Mouse (Mus musculus) ES-E14 (cell line): ENCODE measurements around the gene Cdk5rap3. TPM values are rescaled to one million over a fixed set of nuclear protein-coding genes. Genes with fewer than 3 reads are reported as not detected.

Source experiments
- DNase-seq: peaks from one replicate; pipeline ENCODE4 v3.0.0-alpha.2; 2013; ENCODE audit warnings: low read depth, low spot score
- H3K27ac ChIP-seq: 2 replicates; pipeline ENCODE4 v1.5.1; 2012; ENCODE audit warnings: low read depth, mild to moderate bottlenecking, low read length, moderate library complexity, mixed read lengths; ENCODE audit not compliant: poor library complexity, insufficient read depth, severe bottlenecking
- H3K36me3 ChIP-seq: 2 replicates; pipeline ENCODE4 v1.6.1; 2012; ENCODE audit warnings: mild to moderate bottlenecking, low read length, moderate library complexity, mixed read lengths; ENCODE audit not compliant: control insufficient read depth, poor library complexity, insufficient read depth, severe bottlenecking
- H3K4me1 ChIP-seq, 2 experiments: fragments of 150-350 bp in 1 of 2; sonication (generic) in 1 of 2; 2 replicates each; pipeline ENCODE4 v1.6.1; 2012; ENCODE audit warnings: low read length in 2 of 2, mild to moderate bottlenecking in 1 of 2, mixed read lengths in 1 of 2; ENCODE audit not compliant: control insufficient read depth in 2 of 2, insufficient read depth in 2 of 2, poor library complexity in 1 of 2
- H3K4me3 ChIP-seq, 2 experiments: fragments of 150-350 bp in 1 of 2; sonication (generic) in 1 of 2; 2 replicates each; pipeline ENCODE4 v1.5.1; 2012; ENCODE audit warnings: low read length in 2 of 2, low read depth in 1 of 2, mild to moderate bottlenecking in 1 of 2, mixed read lengths in 1 of 2; ENCODE audit not compliant: insufficient read depth in 1 of 2, poor library complexity in 1 of 2, severe bottlenecking in 1 of 2
- H3K9ac ChIP-seq: 2 replicates; pipeline ENCODE4 v1.6.1; 2012; ENCODE audit warnings: low read depth, mild to moderate bottlenecking, low read length, mixed read lengths; ENCODE audit not compliant: poor library complexity, insufficient read depth, severe bottlenecking
- H3K9me3 ChIP-seq: fragments of 150-350 bp; sonication (generic); 2 replicates; pipeline ENCODE4 v1.6.1; 2012; ENCODE audit warnings: low read depth, mild to moderate bottlenecking, low read length; ENCODE audit not compliant: control insufficient read depth, insufficient read depth
- CHD2 ChIP-seq: IDR thresholded peaks from 2 replicates; pipeline ENCODE4 v1.6.1; 2014; ENCODE audit warnings: mild to moderate bottlenecking, low read depth, low read length, inconsistent platforms
- HCFC1 ChIP-seq: IDR thresholded peaks from 2 replicates; pipeline ENCODE4 v1.6.1; 2012; ENCODE audit warnings: low read length, inconsistent platforms, borderline replicate concordance; ENCODE audit not compliant: insufficient read depth
- MAFK ChIP-seq: IDR thresholded peaks from 2 replicates; pipeline ENCODE4 v1.6.1; 2014; ENCODE audit warnings: mild to moderate bottlenecking, low read depth, low read length, inconsistent platforms; ENCODE audit not compliant: insufficient read depth
- ZC3H11A ChIP-seq: IDR thresholded peaks from 2 replicates; pipeline ENCODE4 v1.6.1; 2012; ENCODE audit warnings: low read depth, mild to moderate bottlenecking, inconsistent platforms, low read length, borderline replicate concordance
- ZNF384 ChIP-seq: IDR thresholded peaks from 2 replicates; pipeline ENCODE4 v1.6.1; 2012; ENCODE audit warnings: low read depth, low read length, inconsistent platforms
- in situ Hi-C, 2 experiments: fragments of 600-800 bp; cut with MboI; formaldehyde crosslinking; loops; one replicate each; pipeline ENCODE4 v1.15.1; 2025; ENCODE audit warnings: low sequenced_read_pairs in 2 of 2, inconsistent platforms in 1 of 2; ENCODE audit not compliant: unreplicated experiment in 2 of 2
- total RNA-seq: library from RNA; depleted of rRNA; stranded (reverse); fragments of 300-350 nt; gene quantifications from 2 replicates; pipeline ENCODE4 v1.2.3, GENCODE M21; 2012; rRNA removed

Cdk5rap3 gene
- total RNA-seq, 1 experiment: 87.5 TPM

GRCm38 (mm10) chr11:96857446-96857845 lies 58.9 kb downstream of the Cdk5rap3 start:
- no peaks in the 10 kb centered on the region for H3K36me3 ChIP-seq
- DNase-seq: no peak
- no peaks in the 10 kb centered on the region for H3K9me3 ChIP-seq
- no peak overlapping the region for H3K4me3 ChIP-seq
- in situ Hi-C loops: loop anchor here (25.0 kb wide), 2 partner anchors 295 to 570 kb away; partner anchors contain the start of genes Hoxb6 (in 1 of the 2), Hoxb7 (in 1 of the 2) and Hoxb8 (in 1 of the 2)
- H3K4me1 ChIP-seq: peaks cover 0 to 10% of the 10 kb centered on the region in 2 experiments; a peak in 1 of 4 replicates
- TF ChIP-seq CHD2 (no peak), ZC3H11A (no peak), MAFK (no peak), ZNF384 (no peak), HCFC1 (no peak)
- H3K27ac ChIP-seq: no peak overlapping the region
- H3K9ac ChIP-seq: no peak overlapping the region

Other genes with a start within 250 kb of the Cdk5rap3 start
- 55.6 and 57.6 TPM in 2 replicates for gene Snx11, start 138.9 kb downstream of the Cdk5rap3 start, total RNA-seq
- gene Cbx1, start 127.4 kb downstream of the Cdk5rap3 start, total RNA-seq: 112 and 153 TPM in 2 replicates
- gene Nfe2l1, start 86.5 kb downstream of the Cdk5rap3 start, total RNA-seq: 166 and 208 TPM in 2 replicates
- gene Copz2, start 66.6 kb downstream of the Cdk5rap3 start, total RNA-seq: 2.5 and 5.5 TPM in 2 replicates
- 0.67 and 1.2 TPM in 2 replicates for gene Prr15l, start 11.6 kb upstream of the Cdk5rap3 start, total RNA-seq
- 24.0 and 27.7 TPM in 2 replicates for gene Pnpo, start 27.5 kb upstream of the Cdk5rap3 start, total RNA-seq
- gene Sp2, start 66.5 kb upstream of the Cdk5rap3 start, total RNA-seq: 4.5 and 5.4 TPM in 2 replicates
- 3.2 and 5.0 TPM in 2 replicates for gene Sp6, start 96.9 kb upstream of the Cdk5rap3 start, total RNA-seq
- gene Scrn2, start 113.4 kb upstream of the Cdk5rap3 start, total RNA-seq: 16.5 and 22.2 TPM in 2 replicates
- 0.42 and 0.54 TPM in 2 replicates for gene Lrrc46, start 124.9 kb upstream of the Cdk5rap3 start, total RNA-seq
- gene Mrpl10, start 125.1 kb upstream of the Cdk5rap3 start, total RNA-seq: 55.3 and 70.3 TPM in 2 replicates
- 6.6 and 7.2 TPM in 2 replicates for gene Osbpl7, start 134.1 kb upstream of the Cdk5rap3 start, total RNA-seq
- gene Tbx21, start 198.8 kb upstream of the Cdk5rap3 start, total RNA-seq: 0.27 and 0.32 TPM in 2 replicates
- gene Tbkbp1, start 235.0 kb upstream of the Cdk5rap3 start, total RNA-seq: 3.5 and 4.5 TPM in 2 replicates